Mouse (Mus musculus): Measurements from ENCODE around the gene Cytip. TPM values are rescaled to one million over a fixed set of nuclear protein-coding genes. Genes with fewer than 3 reads are reported as not detected.
"Not testable (repeated sequence)": the region's sequence is repeated elsewhere in the genome, so short reads cannot be mapped to it uniquely, and the experiment has no call there.

The Cytip gene
- polyA plus RNA-seq, 1 experiment from 2014 or later = 0.10 TPM

- no peaks in the 10 kb centered on the region for H3K27me3 ChIP-seq
- H3K4me3 ChIP-seq = no peak overlapping the region
- 89% methylated on average over 1 of the region's 1 CpGs for WGBS
- no peak overlapping the region for H3K4me2 ChIP-seq
- no peaks in the 10 kb centered on the region for H3K36me3 ChIP-seq
- no peaks in the 10 kb centered on the region for H3K4me1 ChIP-seq (replicated peaks)
- no peaks in the 10 kb centered on the region for H3K9me3 ChIP-seq
- no peak for ATAC-seq (ENCODE audit: low FRiP score, low read depth)
- no peak overlapping the region for H3K9ac ChIP-seq
- no peak overlapping the region for H3K27ac ChIP-seq (replicated peaks)
Observed at GRCm38 (mm10) chr2:58140531-58140930, 54.8 kb downstream of the Cytip start.

- Histone ChIP-seq H3K36me3 (no peaks in the 10 kb centered on the region), H3K4me2 (no peak overlapping the region), H3K4me3 (no peak overlapping the region), H3K4me1 (replicated peaks) (no peaks in the 10 kb centered on the region), H3K9ac (no peak overlapping the region), H3K27ac (replicated peaks) (no peak overlapping the region), H3K9me3 (no peaks in the 10 kb centered on the region), H3K27me3 (no peaks in the 10 kb centered on the region)
- 85% methylated on average over 5 of the region's 5 CpGs for WGBS
- ATAC-seq (ENCODE audit: low FRiP score, low read depth) = no peak
Observed at GRCm38 (mm10) chr2:58138611-58139010, 56.7 kb downstream of the Cytip start.

- 91% methylated on average over 7 of the region's 7 CpGs for WGBS
- no peak overlapping the region for H3K27ac ChIP-seq (replicated peaks)
- no peaks in the 10 kb centered on the region for H3K4me1 ChIP-seq (replicated peaks)
- no peaks in the 10 kb centered on the region for H3K9me3 ChIP-seq
- H3K4me2 ChIP-seq = no peak overlapping the region
- no peak for ATAC-seq (ENCODE audit: low FRiP score, low read depth)
- no peak overlapping the region for H3K9ac ChIP-seq
- H3K27me3 ChIP-seq = no peaks in the 10 kb centered on the region
- no peaks in the 10 kb centered on the region for H3K36me3 ChIP-seq
- H3K4me3 ChIP-seq = no peak overlapping the region
Observed at GRCm38 (mm10) chr2:58137676-58138075, 57.7 kb downstream of the Cytip start.

- Histone ChIP-seq H3K9me3 (no peaks in the 10 kb centered on the region), H3K4me1 (replicated peaks) (no peaks in the 10 kb centered on the region), H3K4me3 (no peak overlapping the region), H3K4me2 (no peak overlapping the region), H3K27me3 (no peaks in the 10 kb centered on the region), H3K9ac (no peak overlapping the region), H3K27ac (replicated peaks) (no peak overlapping the region), H3K36me3 (no peaks in the 10 kb centered on the region)
- ATAC-seq (ENCODE audit: low FRiP score, low read depth) = no peak
- 99% methylated on average over 4 of the region's 4 CpGs for WGBS
Observed at GRCm38 (mm10) chr2:58136526-58136925, 58.8 kb downstream of the Cytip start.

GRCm38 (mm10) chr2:58135061-58135463 lies 60.3 kb downstream of the Cytip start:
- 83% methylated on average over 2 of the region's 2 CpGs for WGBS
- Histone ChIP-seq H3K4me1 (replicated peaks) (no peaks in the 10 kb centered on the region), H3K4me2 (no peak overlapping the region), H3K27ac (replicated peaks) (no peak overlapping the region), H3K9me3 (no peaks in the 10 kb centered on the region), H3K9ac (no peak overlapping the region), H3K36me3 (no peaks in the 10 kb centered on the region), H3K27me3 (no peaks in the 10 kb centered on the region), H3K4me3 (no peak overlapping the region)
- ATAC-seq (ENCODE audit: low FRiP score, low read depth) = no peak

- WGBS = 70% methylated on average over 2 of the region's 2 CpGs
Observed at GRCm38 (mm10) chr2:58132597-58132996, 62.7 kb downstream of the Cytip start.

GRCm38 (mm10) chr2:58129903-58130302 lies 65.4 kb downstream of the Cytip start:
- Histone ChIP-seq H3K27me3 (no peaks in the 10 kb centered on the region), H3K9ac (no peak overlapping the region), H3K27ac (replicated peaks) (no peak overlapping the region), H3K9me3 (no peaks in the 10 kb centered on the region), H3K4me1 (replicated peaks) (no peaks in the 10 kb centered on the region), H3K4me2 (no peak overlapping the region), H3K36me3 (no peaks in the 10 kb centered on the region), H3K4me3 (no peak overlapping the region)
- no peak for ATAC-seq (ENCODE audit: low FRiP score, low read depth)
- WGBS = 90% methylated on average over 5 of the region's 5 CpGs

More at GRCm38 (mm10) chr2:58132597-58132996, 62.7 kb downstream of the Cytip start:
- no peaks in the 10 kb centered on the region for H3K36me3 ChIP-seq
- no peaks in the 10 kb centered on the region for H3K9me3 ChIP-seq
- no peak for ATAC-seq (ENCODE audit: low FRiP score, low read depth)
- H3K4me1 ChIP-seq (replicated peaks) = no peaks in the 10 kb centered on the region
- no peak overlapping the region for H3K4me3 ChIP-seq
- no peak overlapping the region for H3K4me2 ChIP-seq
- no peak overlapping the region for H3K9ac ChIP-seq
- H3K27ac ChIP-seq (replicated peaks) = no peak overlapping the region
- no peaks in the 10 kb centered on the region for H3K27me3 ChIP-seq

- WGBS = 63% methylated on average over 4 of the region's 4 CpGs
- no peak overlapping the region for H3K4me2 ChIP-seq
- H3K27ac ChIP-seq (replicated peaks) = no peak overlapping the region
- no peaks in the 10 kb centered on the region for H3K36me3 ChIP-seq
- H3K4me1 ChIP-seq (replicated peaks) = no peaks in the 10 kb centered on the region
- H3K4me3 ChIP-seq = no peak overlapping the region
- no peak for ATAC-seq (ENCODE audit: low FRiP score, low read depth)
- H3K9ac ChIP-seq = no peak overlapping the region
- no peaks in the 10 kb centered on the region for H3K27me3 ChIP-seq
- H3K9me3 ChIP-seq = no peaks in the 10 kb centered on the region
Observed at GRCm38 (mm10) chr2:58111105-58111504, 84.2 kb downstream of the Cytip start.

- not testable (repeated sequence) for H3K4me2 ChIP-seq; H3K36me3 ChIP-seq; H3K9me3 ChIP-seq; H3K4me3 ChIP-seq; H3K27me3 ChIP-seq; H3K9ac ChIP-seq; ATAC-seq (ENCODE audit: low FRiP score, low read depth); H3K4me1 ChIP-seq (replicated peaks); H3K27ac ChIP-seq (replicated peaks)
- 92% methylated on average over 15 of the region's 16 CpGs for WGBS
Observed at GRCm38 (mm10) chr2:58107887-58108286, 87.4 kb downstream of the Cytip start.

GRCm38 (mm10) chr2:58107046-58107445 lies 88.3 kb downstream of the Cytip start:
- no peaks in the 10 kb centered on the region for H3K4me1 ChIP-seq (replicated peaks)
- H3K9me3 ChIP-seq = no peaks in the 10 kb centered on the region
- no peak overlapping the region for H3K27ac ChIP-seq (replicated peaks)
- no peak overlapping the region for H3K4me2 ChIP-seq
- ATAC-seq (ENCODE audit: low FRiP score, low read depth) = no peak
- H3K4me3 ChIP-seq = no peak overlapping the region
- no peaks in the 10 kb centered on the region for H3K27me3 ChIP-seq
- WGBS = 94% methylated on average over 6 of the region's 6 CpGs
- no peak overlapping the region for H3K9ac ChIP-seq
- H3K36me3 ChIP-seq = no peaks in the 10 kb centered on the region

GRCm38 (mm10) chr2:58094818-58095217 lies 100.5 kb downstream of the Cytip start:
- no peak overlapping the region for H3K9ac ChIP-seq
- 40% methylated on average over 1 of the region's 1 CpGs for WGBS
- H3K9me3 ChIP-seq = no peaks in the 10 kb centered on the region
- no peaks in the 10 kb centered on the region for H3K36me3 ChIP-seq
- no peaks in the 10 kb centered on the region for H3K27me3 ChIP-seq
- H3K27ac ChIP-seq (replicated peaks) = no peak overlapping the region
- H3K4me3 ChIP-seq = no peak overlapping the region
- no peak for ATAC-seq (ENCODE audit: low FRiP score, low read depth)
- H3K4me1 ChIP-seq (replicated peaks) = no peaks in the 10 kb centered on the region
- H3K4me2 ChIP-seq = no peak overlapping the region

- ATAC-seq (ENCODE audit: low FRiP score, low read depth) = no peak
- Histone ChIP-seq H3K27ac (replicated peaks) (no peak overlapping the region), H3K4me2 (no peak overlapping the region), H3K4me1 (replicated peaks) (no peaks in the 10 kb centered on the region), H3K4me3 (no peak overlapping the region), H3K9ac (no peak overlapping the region), H3K27me3 (no peaks in the 10 kb centered on the region), H3K9me3 (no peaks in the 10 kb centered on the region), H3K36me3 (no peaks in the 10 kb centered on the region)
- 83% methylated on average over 1 of the region's 1 CpGs for WGBS
Observed at GRCm38 (mm10) chr2:58086420-58086819, 108.9 kb downstream of the Cytip start.

- Histone ChIP-seq H3K27ac (replicated peaks) (no peak overlapping the region), H3K4me2 (no peak overlapping the region), H3K27me3 (no peaks in the 10 kb centered on the region), H3K4me3 (no peak overlapping the region), H3K9ac (no peak overlapping the region), H3K4me1 (replicated peaks) (no peaks in the 10 kb centered on the region), H3K36me3 (no peaks in the 10 kb centered on the region), H3K9me3 (no peaks in the 10 kb centered on the region)
- 59% methylated on average over 1 of the region's 1 CpGs for WGBS
- ATAC-seq (ENCODE audit: low FRiP score, low read depth) = no peak
Observed at GRCm38 (mm10) chr2:58079849-58080248, 115.5 kb downstream of the Cytip start.
